8 mouse cellular contexts compared by ENCODE assay signal in genomic region chr19:36679028-36679820, GRCm38 (mm10). TPM values are rescaled to one million over a fixed set of nuclear protein-coding genes. Genes with fewer than 3 reads are reported as not detected.
DNase-seq lines count a peak whose midpoint lies in the region; ATAC-seq and TF ChIP-seq lines count a peak whose summit lies in the region.

No protein-coding gene starts in this region.

- H3K27me3 ChIP-seq in intestine, embryonic 14.5 days (replicated peaks; ENCODE audit: control insufficient read depth, insufficient read depth, low read length), result no peaks in the 10 kb centered on the region
- H3K27me3 ChIP-seq in intestine, postnatal 0 days (replicated peaks; ENCODE audit: control insufficient read depth, insufficient read depth, low read length), result no peaks in the 10 kb centered on the region
- H3K27me3 ChIP-seq in forebrain, embryonic 16.5 days (replicated peaks; ENCODE audit: control insufficient read depth, insufficient read depth, low read length), result no peaks in the 10 kb centered on the region
- H3K27me3 ChIP-seq in liver, postnatal 0 days (ENCODE audit: insufficient read depth, low read length), result no peaks in the 10 kb centered on the region

- ATAC-seq in intestine, embryonic 14.5 days (replicated peaks; ENCODE audit: low FRiP score, low TSS enrichment, low read depth), result no peak
- no peak for ATAC-seq in intestine, postnatal 0 days
- no peak for ATAC-seq in forebrain, embryonic 16.5 days
- peak; percentile 65 for ATAC-seq in liver, postnatal 0 days
- no peak for ATAC-seq in megakaryocyte-erythroid progenitor cell, adult 5-6 weeks (replicated peaks; ENCODE audit: low FRiP score, low TSS enrichment, poor library complexity, severe bottlenecking)
- ATAC-seq in inflammation-experienced regulatory T-cells, adult 6 months, result no peak

- H3K9ac ChIP-seq in intestine, embryonic 14.5 days (ENCODE audit: low read length), result no peak overlapping the region
- H3K9ac ChIP-seq in intestine, postnatal 0 days (ENCODE audit: low read depth, low read length), result no peak overlapping the region
- H3K9ac ChIP-seq in forebrain, embryonic 16.5 days (replicated peaks; ENCODE audit: low read depth, low read length), result no peak overlapping the region
- H3K9ac ChIP-seq in liver, postnatal 0 days (replicated peaks), result no peak overlapping the region

- H3K4me2 ChIP-seq in intestine, embryonic 14.5 days (ENCODE audit: low read length), result no peak overlapping the region
- no peak overlapping the region for H3K4me2 ChIP-seq in intestine, postnatal 0 days (replicated peaks; ENCODE audit: low read depth)
- H3K4me2 ChIP-seq in forebrain, embryonic 16.5 days (ENCODE audit: low read length), result no peak overlapping the region
- no peak overlapping the region for H3K4me2 ChIP-seq in liver, postnatal 0 days (ENCODE audit: low read depth, low read length)

- H3K9me3 ChIP-seq in intestine, embryonic 14.5 days (ENCODE audit: control insufficient read depth, low read length), result no peaks in the 10 kb centered on the region
- H3K9me3 ChIP-seq in intestine, postnatal 0 days (ENCODE audit: control insufficient read depth), result no peaks in the 10 kb centered on the region
- H3K9me3 ChIP-seq in forebrain, embryonic 16.5 days (ENCODE audit: control insufficient read depth, low read length), result no peaks in the 10 kb centered on the region
- no peaks in the 10 kb centered on the region for H3K9me3 ChIP-seq in liver, postnatal 0 days (ENCODE audit: low read length)

- H3K27ac ChIP-seq in intestine, embryonic 14.5 days (ENCODE audit: low read depth), result 0 out of 2 replicates have a peak overlapping the region, but pooled peaks have one; percentile 5
- no peak overlapping the region for H3K27ac ChIP-seq in intestine, postnatal 0 days (ENCODE audit: low read depth, low read length)
- H3K27ac ChIP-seq in forebrain, embryonic 16.5 days (ENCODE audit: low read length), result peak overlapping the region; percentile 23; the same call in 1 of the 2 replicates
- H3K27ac ChIP-seq in liver, postnatal 0 days (ENCODE audit: low read depth), result no peak overlapping the region

- TF ChIP-seq CTCF in intestine, postnatal 0 days (IDR thresholded peaks at IDR 0.05; ENCODE audit: low read depth), result no peak
- TF ChIP-seq CTCF in liver, postnatal 0 days (IDR thresholded peaks at IDR 0.05; ENCODE audit: low read depth), result no peak

- H3K36me3 ChIP-seq in intestine, embryonic 14.5 days (ENCODE audit: control insufficient read depth, insufficient read depth, low read length), result no peaks in the 10 kb centered on the region
- no peaks in the 10 kb centered on the region for H3K36me3 ChIP-seq in intestine, postnatal 0 days (ENCODE audit: control insufficient read depth, insufficient read depth)
- H3K36me3 ChIP-seq in forebrain, embryonic 16.5 days (ENCODE audit: control insufficient read depth, insufficient read depth), result no peaks in the 10 kb centered on the region
- H3K36me3 ChIP-seq in liver, postnatal 0 days (replicated peaks; ENCODE audit: insufficient read depth, low read length), result no peaks in the 10 kb centered on the region

- no peak for TF ChIP-seq EP300 in liver, postnatal 0 days (IDR thresholded peaks at IDR 0.05; ENCODE audit: low read depth)

- H3K4me1 ChIP-seq in intestine, embryonic 14.5 days (replicated peaks; ENCODE audit: control insufficient read depth, insufficient read depth, low read length), result peaks cover 15% of the 10 kb centered on the region; the same call in 1 of the 2 replicates
- H3K4me1 ChIP-seq in intestine, postnatal 0 days (replicated peaks; ENCODE audit: control insufficient read depth, insufficient read depth, low read length), result peaks cover 2% of the 10 kb centered on the region; the same call in 1 of the 2 replicates
- peaks cover 18% of the 10 kb centered on the region for H3K4me1 ChIP-seq in forebrain, embryonic 16.5 days (replicated peaks; ENCODE audit: control insufficient read depth, insufficient read depth, low read length)
- H3K4me1 ChIP-seq in liver, postnatal 0 days (ENCODE audit: insufficient read depth), result peaks cover 9% of the 10 kb centered on the region; the same call in 1 of the 2 replicates

- peak; percentile 55 for DNase-seq in intestine, embryonic 14.5 days (ENCODE audit: low spot score)
- DNase-seq in cerebellum, adult 18-20 months, result peak; percentile 40 to 47
- peak; percentile 62 for DNase-seq in liver, postnatal 0 days
- DNase-seq in right cerebral cortex, adult 2 months (ENCODE audit: low spot score in 2 of 2), result no peak

- WGBS in intestine, embryonic 14.5 days, result 33% methylated on average over 4 of the region's 4 CpGs
- 40% methylated on average over 4 of the region's 4 CpGs for WGBS in intestine, postnatal 0 days
- 13% methylated on average over 4 of the region's 4 CpGs for WGBS in forebrain, embryonic 16.5 days
- WGBS in liver, postnatal 0 days (ENCODE audit: insufficient replicate concordance), result 53% methylated on average over 4 of the region's 4 CpGs

- H3K4me3 ChIP-seq in intestine, embryonic 14.5 days (ENCODE audit: low read depth, low read length), result no peak overlapping the region
- no peak overlapping the region for H3K4me3 ChIP-seq in intestine, postnatal 0 days (ENCODE audit: low read depth, low read length)
- no peak overlapping the region for H3K4me3 ChIP-seq in forebrain, embryonic 16.5 days (replicated peaks; ENCODE audit: low read length)
- no peak overlapping the region for H3K4me3 ChIP-seq in liver, postnatal 0 days (ENCODE audit: low read depth, low read length)

RNA-seq across cellular contexts. Expression of gene Ppp1r3c, which starts 57.2 kb away (rescaled TPM):
- 10.0 and 11.7 TPM in 2 replicates for polyA plus RNA-seq in intestine, embryonic 14.5 days (2014; fragmentation: Nextera tagmentation; extraction: Ambion mirVana)
- polyA plus RNA-seq in intestine, postnatal 0 days (2015; fragmentation: Nextera tagmentation; extraction: Ambion mirVana), result 3.6 and 4.0 TPM in 2 replicates
- 9.0 and 10.3 TPM in 2 replicates for polyA plus RNA-seq in forebrain, embryonic 16.5 days (2015; fragmentation: Nextera tagmentation; extraction: Ambion mirVana)
- polyA plus RNA-seq in liver, postnatal 0 days (2015; fragmentation: Nextera tagmentation; extraction: Ambion mirVana), result 11.3 and 12.0 TPM in 2 replicates
- not detected in 2 replicates for total RNA-seq in megakaryocyte-erythroid progenitor cell, adult 5-6 weeks (2014; fragmentation: Nextera tagmentation)
- total RNA-seq in megakaryocyte-erythroid progenitor cell, adult 5-6 weeks (2017), result not detected in 2 replicates
- polyA plus RNA-seq in inflammation-experienced regulatory T-cells, adult 6 months (2017; shearing (Covaris generic)), result not detected

Comparison
In these comparisons a context has a peak if more than half of its experiments do, and no peak if none do; other contexts are left out.
1. H3K27ac ChIP-seq: peak in intestine, embryonic 14.5 days (single experiment) and forebrain, embryonic 16.5 days (single experiment); none in intestine, postnatal 0 days (single experiment) and liver, postnatal 0 days (single experiment).
2. DNase-seq: peak in intestine, embryonic 14.5 days (single experiment), cerebellum, adult 18-20 months (2 of 2) and liver, postnatal 0 days (single experiment); none in right cerebral cortex, adult 2 months (0 of 2).